Mouse (Mus musculus) C2C12 (cell line): ENCODE results near the gene Car9. TPM values are rescaled to one million over a fixed set of nuclear protein-coding genes. Genes with fewer than 3 reads are reported as not detected.

Source experiments
- H3K27me3 ChIP-seq: one replicate; pipeline ENCODE4 v1.6.1; 2011; ENCODE audit not compliant: control insufficient read depth, insufficient read depth, insufficient read length
- H3K36me3 ChIP-seq: one replicate; pipeline ENCODE4 v1.6.1; 2011; ENCODE audit not compliant: control insufficient read depth, insufficient read depth
- H3K4me3 ChIP-seq: one replicate; pipeline ENCODE4 v1.5.1; 2011; ENCODE audit warnings: mild to moderate bottlenecking, control low read depth; ENCODE audit not compliant: poor library complexity, insufficient read depth, severe bottlenecking
- H3K79me2 ChIP-seq: one replicate; pipeline ENCODE4 v1.6.1; 2011; ENCODE audit not compliant: control insufficient read depth, insufficient read depth
- H3K79me3 ChIP-seq: one replicate; pipeline ENCODE4 v1.6.1; 2011; ENCODE audit warnings: low read depth, control low read depth
- H3ac ChIP-seq: one replicate; pipeline ENCODE3; 2011; ENCODE audit warnings: low read depth; ENCODE audit not compliant: control insufficient read depth, insufficient read length
- CEBPB ChIP-seq: IDR thresholded peaks from one replicate; pipeline ENCODE4 v1.6.1; 2011; ENCODE audit warnings: low read depth, mild to moderate bottlenecking, control low read depth, moderate library complexity
- CTCF ChIP-seq: IDR thresholded peaks from one replicate; pipeline ENCODE4 v1.5.1; 2011; ENCODE audit not compliant: control insufficient read depth, insufficient read depth, insufficient read length
- FOSL1 ChIP-seq: IDR thresholded peaks from one replicate; pipeline ENCODE4 v1.8.0; 2011; ENCODE audit warnings: mild to moderate bottlenecking, low read length; ENCODE audit not compliant: poor library complexity, insufficient read depth, severe bottlenecking
- MAX ChIP-seq: IDR thresholded peaks from one replicate; pipeline ENCODE4 v1.6.1; 2011; ENCODE audit warnings: mild to moderate bottlenecking, control low read depth
- MYOD1 ChIP-seq: IDR thresholded peaks from one replicate; pipeline ENCODE4 v1.6.1; 2011; ENCODE audit warnings: low read depth; ENCODE audit not compliant: control insufficient read depth, insufficient read length
- MYOG ChIP-seq: IDR thresholded peaks from one replicate; pipeline ENCODE4 v1.6.1; 2011; ENCODE audit not compliant: control insufficient read depth, insufficient read length; ENCODE audit errors: extremely low read depth
- USF1 ChIP-seq: IDR thresholded peaks from one replicate; pipeline ENCODE4 v1.6.1; 2011; ENCODE audit warnings: low read depth, mild to moderate bottlenecking, control low read depth, moderate library complexity
- polyA plus RNA-seq: library from polyadenylated mRNA; unstranded; fragments of >200 nt; fragmentation: generic; extraction: Trizol; gene quantifications from one replicate; pipeline ENCODE4 v1.2.1, GENCODE M21; 2012; ENCODE audit warnings: missing spikeins

Gene Car9
- polyA plus RNA-seq, 1 experiment: 0.67 TPM

GRCm38 (mm10) chr4:43489611-43490010 lies 17.2 kb upstream of the Car9 start:
- Histone ChIP-seq H3K36me3 (no peaks in the 10 kb centered on the region), H3ac (no peak overlapping the region)

GRCm38 (mm10) chr4:43490801-43491200 lies 16.0 kb upstream of the Car9 start:
- TF ChIP-seq MAX (no peak), FOSL1 (no peak), CEBPB (no peak), USF1 (no peak), MYOD1 (no peak)
- no peak overlapping the region for H3K4me3 ChIP-seq
- peaks cover 7% of the 10 kb centered on the region for H3K79me2 ChIP-seq
- no peaks in the 10 kb centered on the region for H3K27me3 ChIP-seq
- H3K79me3 ChIP-seq: no peaks in the 10 kb centered on the region
- peaks cover 3% of the 10 kb centered on the region for H3K36me3 ChIP-seq
- H3ac ChIP-seq: no peak overlapping the region

More at GRCm38 (mm10) chr4:43489611-43490010, 17.2 kb upstream of the Car9 start:
- H3K79me2 ChIP-seq: peaks cover 7% of the 10 kb centered on the region
- no peaks in the 10 kb centered on the region for H3K27me3 ChIP-seq
- no peaks in the 10 kb centered on the region for H3K79me3 ChIP-seq
- H3K4me3 ChIP-seq: no peak overlapping the region
- TF ChIP-seq MAX (no peak), CEBPB (no peak), FOSL1 (no peak), MYOG (no peak), CTCF (no peak), USF1 (no peak), MYOD1 (no peak)

- Histone ChIP-seq H3K27me3 (no peaks in the 10 kb centered on the region), H3K79me3 (no peaks in the 10 kb centered on the region), H3K36me3 (peaks cover 13% of the 10 kb centered on the region), H3K79me2 (peaks cover 7% of the 10 kb centered on the region), H3ac (no peak overlapping the region), H3K4me3 (no peak overlapping the region)
- TF ChIP-seq MAX (no peak), USF1 (no peak), MYOD1 (no peak), MYOG (no peak), FOSL1 (no peak), CEBPB (no peak), CTCF (no peak)
These were observed 14.5 kb upstream of the Car9 start for GRCm38 (mm10) chr4:43492101-43492820.

- Histone ChIP-seq H3ac (peak within 1 kb of the TSS; percentile 98), H3K27me3 (no peaks in the 10 kb centered on the region), H3K79me2 (peaks cover 10% of the 10 kb centered on the region), H3K79me3 (no peaks in the 10 kb centered on the region), H3K36me3 (peaks cover 15% of the 10 kb centered on the region), H3K4me3 (peak within 1 kb of the TSS; percentile 78)
- TF ChIP-seq MYOD1: no peak
- TF ChIP-seq CEBPB: peak; percentile 19
- TF ChIP-seq MAX: peak; percentile 75
These were observed 14.0 kb upstream of the Car9 start, which contains the start of gene Ccdc107 for GRCm38 (mm10) chr4:43492821-43493185. Ccdc107 (plus strand) TSS chr4:43492900.

- Histone ChIP-seq H3K27me3 (no peaks in the 10 kb centered on the region), H3K79me3 (no peaks in the 10 kb centered on the region), H3K79me2 (peaks cover 15% of the 10 kb centered on the region), H3K36me3 (peaks cover 17% of the 10 kb centered on the region), H3ac (peak overlapping the region; percentile 98), H3K4me3 (peak overlapping the region; percentile 78)
- TF ChIP-seq CTCF: no peak
- TF ChIP-seq FOSL1: no peak
- TF ChIP-seq USF1: no peak
- no peak for TF ChIP-seq CEBPB
- TF ChIP-seq MYOG: no peak
- no peak for TF ChIP-seq MYOD1
- no peak for TF ChIP-seq MAX
These were observed 13.4 kb upstream of the Car9 start for GRCm38 (mm10) chr4:43493186-43493845.

- H3K36me3 ChIP-seq: peaks cover 17% of the 10 kb centered on the region
- no peaks in the 10 kb centered on the region for H3K27me3 ChIP-seq
- TF ChIP-seq FOSL1 (no peak), MYOD1 (no peak), MAX (no peak)
- peak overlapping the region; percentile 98 for H3ac ChIP-seq
- no peaks in the 10 kb centered on the region for H3K79me3 ChIP-seq
- peaks cover 20% of the 10 kb centered on the region for H3K79me2 ChIP-seq
- peak overlapping the region; percentile 78 for H3K4me3 ChIP-seq
These were observed 12.9 kb upstream of the Car9 start for GRCm38 (mm10) chr4:43493846-43494240.
